Mouse (Mus musculus) forebrain, embryonic 14.5 days (tissue): Measurements from ENCODE around the gene Asb6. TPM values are rescaled to one million over a fixed set of nuclear protein-coding genes. Genes with fewer than 3 reads are reported as not detected.

ENCODE experiments used
- ATAC-seq: fragments of 200-750 bp; cut with Nextera tagmentation; 2 replicates; pipeline ENCODE4 v1.8.0; 2017; ENCODE audit warnings: mild to moderate bottlenecking, moderate library complexity
- DNase-seq: peaks from one replicate; pipeline ENCODE4 v3.0.0-alpha.2; 2015; ENCODE audit warnings: low spot score
- H3K27ac ChIP-seq: fragments of 300-500 bp; sonication (generic); 2 replicates; pipeline ENCODE4 v1.5.1; 2014; ENCODE audit warnings: low read depth, mild to moderate bottlenecking, control low read depth, low read length, moderate library complexity
- H3K27me3 ChIP-seq: fragments of 300-500 bp; sonication (generic); replicated peaks from 2 replicates; pipeline ENCODE4 v1.6.1; 2014; ENCODE audit warnings: low read length, control low read depth, mixed read lengths; ENCODE audit not compliant: control insufficient read depth, insufficient read depth
- H3K36me3 ChIP-seq: fragments of 300-500 bp; sonication (generic); 2 replicates; pipeline ENCODE4 v1.6.1; 2014; ENCODE audit warnings: low read length, control low read depth; ENCODE audit not compliant: control insufficient read depth, insufficient read depth
- H3K4me1 ChIP-seq: fragments of 300-500 bp; sonication (generic); 2 replicates; pipeline ENCODE4 v1.6.1; 2014; ENCODE audit warnings: antibody characterized with exemption, low read length, control low read depth; ENCODE audit not compliant: control insufficient read depth, insufficient read depth
- H3K4me2 ChIP-seq: fragments of 300-500 bp; sonication (generic); 2 replicates; pipeline ENCODE4 v1.6.1; 2014; ENCODE audit warnings: mild to moderate bottlenecking, control low read depth, low read length
- H3K4me3 ChIP-seq: fragments of 300-500 bp; sonication (generic); 2 replicates; pipeline ENCODE4 v1.5.1; 2014; ENCODE audit warnings: low read depth, low read length, control low read depth
- H3K9ac ChIP-seq: fragments of 300-500 bp; sonication (generic); 2 replicates; pipeline ENCODE4 v1.6.1; 2014; ENCODE audit warnings: mild to moderate bottlenecking, low read length, control low read depth, moderate library complexity
- H3K9me3 ChIP-seq: fragments of 300-500 bp; sonication (generic); replicated peaks from 2 replicates; pipeline ENCODE4 v1.6.1; 2016; ENCODE audit warnings: low read length, control low read depth, mixed read lengths; ENCODE audit not compliant: control insufficient read depth
- WGBS: fragments of 180-500 bp; shearing (Covaris S2); extraction: QIAGEN DNeasy Blood & Tissue Kit; methylation state at CpG from one replicate; pipeline ENCODE4 v1.1.7; 2014; 5-methylcytosine and 5-hydroxymethylcytosine counted together
- polyA plus RNA-seq: library from polyadenylated mRNA; unstranded; fragments of >200 nt; fragmentation: Nextera tagmentation; extraction: Ambion mirVana; gene quantifications from 2 replicates; pipeline ENCODE4 v1.2.1, GENCODE M21; 2014

The Asb6 gene
- polyA plus RNA-seq, 1 experiment from 2014 or later: 35.9 TPM

DNA sequence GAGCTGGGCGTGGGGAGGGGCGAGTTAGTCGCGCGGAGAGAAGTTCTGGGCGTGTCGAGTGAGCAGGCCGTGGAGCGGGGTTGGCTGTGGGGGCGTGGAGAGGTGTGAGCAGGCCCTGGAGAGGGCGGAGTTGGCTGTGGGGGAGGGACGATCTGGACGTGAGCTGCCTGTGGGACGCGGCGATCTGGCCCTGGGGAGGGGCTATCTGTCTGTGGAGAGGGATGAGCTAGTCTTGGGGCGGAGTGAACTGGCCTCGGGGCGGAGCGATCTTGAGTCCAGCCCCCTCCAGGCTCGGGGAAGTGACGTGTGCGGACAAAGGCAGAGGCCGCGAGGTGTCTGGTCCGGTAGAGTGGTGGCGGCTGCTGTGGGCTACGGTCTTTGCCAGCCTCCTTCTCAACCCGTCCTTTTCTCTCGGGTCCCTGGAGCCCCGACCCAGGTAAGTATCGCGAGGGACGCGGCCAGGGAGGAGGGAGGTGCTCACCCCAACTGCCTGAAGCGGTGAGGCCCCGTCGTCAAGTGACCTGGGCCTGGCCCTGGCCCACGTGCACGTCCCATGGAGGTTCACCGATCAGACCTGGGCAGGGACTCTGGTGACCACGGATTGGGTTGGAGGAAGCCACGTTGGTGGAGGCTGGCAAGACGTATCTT, 22.4 kb downstream of the Asb6 start, which contains the start of gene Ntmt1:
Gene Ntmt1, plus strand, starts transcription at position 179 of the 648 bp plus-strand sequence.
- under 1% methylated on average over 43 of the region's 44 CpGs for WGBS
- H3K9ac ChIP-seq: peak within 1 kb of the TSS; percentile 94
- H3K9me3 ChIP-seq: no peaks in the 10 kb centered on the region
- peaks cover 18% of the 10 kb centered on the region for H3K4me1 ChIP-seq
- ATAC-seq: peak; percentile 97
- peak; percentile 98 for DNase-seq
- peak within 1 kb of the TSS; percentile 91 for H3K4me2 ChIP-seq
- H3K36me3 ChIP-seq: peaks cover 6% of the 10 kb centered on the region; the same call in 1 of the 2 replicates
- peak within 1 kb of the TSS; percentile 90 for H3K4me3 ChIP-seq
- peak within 1 kb of the TSS; percentile 82 for H3K27ac ChIP-seq
- H3K27me3 ChIP-seq: no peaks in the 10 kb centered on the region

DNA sequence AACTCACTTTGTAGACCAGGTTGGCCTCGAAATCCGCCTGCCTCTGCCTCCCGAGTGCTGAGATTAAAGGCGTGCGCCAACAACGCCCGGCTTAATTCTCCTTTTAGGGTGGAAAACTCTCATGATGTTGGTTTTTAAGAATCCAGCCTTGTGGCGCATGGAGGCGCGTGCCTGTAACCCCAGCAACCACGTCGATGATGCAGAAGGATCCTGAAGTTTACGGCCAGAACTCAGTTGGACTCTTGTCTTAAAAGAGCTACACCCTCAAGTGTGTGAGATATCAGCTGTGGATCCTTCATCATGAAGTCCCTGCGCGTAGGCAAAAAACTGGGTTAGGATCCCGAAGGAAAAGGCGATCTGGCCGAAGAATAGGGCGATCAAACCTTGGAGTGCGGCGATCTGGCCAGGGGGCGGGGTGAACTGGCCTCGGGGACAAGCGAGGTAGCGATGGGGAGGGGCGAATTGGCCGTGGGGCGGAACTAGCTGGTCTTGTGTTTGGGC, 22.9 kb downstream of the Asb6 start:
- Histone ChIP-seq H3K9ac (peak overlapping the region; percentile 94), H3K4me1 (peaks cover 18% of the 10 kb centered on the region), H3K36me3 (peaks cover 6% of the 10 kb centered on the region; the same call in 1 of the 2 replicates), H3K27ac (peak overlapping the region; percentile 82), H3K27me3 (0 out of 2 replicates have a peak, but pooled peaks cover under 1% of the 10 kb centered on the region), H3K4me2 (peak overlapping the region; percentile 91), H3K4me3 (peak overlapping the region; percentile 90), H3K9me3 (no peaks in the 10 kb centered on the region)
- no peak for ATAC-seq
- no peak for DNase-seq
- WGBS: 9% methylated on average over 28 of the region's 28 CpGs

DNA sequence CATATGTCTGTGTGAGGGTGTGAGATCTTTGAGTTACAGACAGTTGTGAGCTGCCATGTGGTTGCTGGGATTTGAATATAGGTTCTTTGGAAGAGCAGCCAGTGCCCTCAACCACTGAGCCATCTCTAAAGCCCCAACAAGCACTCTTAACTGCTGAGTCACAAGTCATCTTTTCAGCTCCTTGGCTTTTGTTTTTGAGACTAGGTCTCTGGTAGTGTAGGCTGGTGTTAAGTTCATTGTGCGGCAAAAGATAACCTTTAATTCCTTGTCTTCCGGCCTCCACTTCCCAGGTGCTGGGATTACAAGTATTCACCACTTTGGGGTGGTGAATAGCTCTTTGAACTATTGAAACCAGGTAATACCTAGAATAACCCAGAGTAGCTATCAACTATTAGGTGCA, 24.1 kb downstream of the Asb6 start:
- Histone ChIP-seq H3K36me3 (no peaks in the 10 kb centered on the region), H3K4me1 (peaks cover 21% of the 10 kb centered on the region), H3K9ac (no peak overlapping the region), H3K27ac (no peak overlapping the region), H3K4me2 (no peak overlapping the region), H3K9me3 (no peaks in the 10 kb centered on the region), H3K27me3 (0 out of 2 replicates have a peak, but pooled peaks cover 5% of the 10 kb centered on the region), H3K4me3 (no peak overlapping the region)
- WGBS: 95% methylated on average over 2 of the region's 2 CpGs
- DNase-seq: no peak
- no peak for ATAC-seq

DNA sequence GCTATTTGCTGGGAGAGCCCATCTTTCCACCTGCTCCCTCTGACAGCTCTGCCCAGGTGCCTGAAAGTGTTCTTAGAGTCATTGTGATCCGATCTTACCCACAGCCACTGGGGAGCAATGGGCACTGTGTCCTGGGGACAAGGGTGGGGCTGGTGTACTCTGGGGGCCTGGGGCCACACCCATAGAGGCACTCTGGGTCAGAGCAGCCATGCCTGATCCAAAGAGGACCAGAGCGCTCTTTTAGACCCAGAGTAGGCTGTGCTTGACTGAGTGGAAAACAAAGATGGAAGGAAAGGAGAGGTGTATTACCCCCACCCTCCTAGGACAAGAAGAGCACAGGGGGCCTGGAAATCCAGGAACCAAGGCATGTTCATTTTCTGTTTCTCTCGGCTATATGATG, 26.5 kb downstream of the Asb6 start, which contains the start of gene 1700001O22Rik:
Gene 1700001O22Rik, minus strand, starts transcription at position 58 of the 400 bp plus-strand sequence.
- DNase-seq (no peak), ATAC-seq (no peak)
- Histone ChIP-seq H3K4me1 (peaks cover 8% of the 10 kb centered on the region), H3K27me3 (0 out of 2 replicates have a peak, but pooled peaks cover 5% of the 10 kb centered on the region), H3K9ac (no peak within 1 kb of the TSS), H3K4me2 (no peak within 1 kb of the TSS), H3K4me3 (no peak within 1 kb of the TSS), H3K27ac (no peak within 1 kb of the TSS), H3K9me3 (no peaks in the 10 kb centered on the region), H3K36me3 (no peaks in the 10 kb centered on the region)
- 85% methylated on average over 3 of the region's 3 CpGs for WGBS

DNA sequence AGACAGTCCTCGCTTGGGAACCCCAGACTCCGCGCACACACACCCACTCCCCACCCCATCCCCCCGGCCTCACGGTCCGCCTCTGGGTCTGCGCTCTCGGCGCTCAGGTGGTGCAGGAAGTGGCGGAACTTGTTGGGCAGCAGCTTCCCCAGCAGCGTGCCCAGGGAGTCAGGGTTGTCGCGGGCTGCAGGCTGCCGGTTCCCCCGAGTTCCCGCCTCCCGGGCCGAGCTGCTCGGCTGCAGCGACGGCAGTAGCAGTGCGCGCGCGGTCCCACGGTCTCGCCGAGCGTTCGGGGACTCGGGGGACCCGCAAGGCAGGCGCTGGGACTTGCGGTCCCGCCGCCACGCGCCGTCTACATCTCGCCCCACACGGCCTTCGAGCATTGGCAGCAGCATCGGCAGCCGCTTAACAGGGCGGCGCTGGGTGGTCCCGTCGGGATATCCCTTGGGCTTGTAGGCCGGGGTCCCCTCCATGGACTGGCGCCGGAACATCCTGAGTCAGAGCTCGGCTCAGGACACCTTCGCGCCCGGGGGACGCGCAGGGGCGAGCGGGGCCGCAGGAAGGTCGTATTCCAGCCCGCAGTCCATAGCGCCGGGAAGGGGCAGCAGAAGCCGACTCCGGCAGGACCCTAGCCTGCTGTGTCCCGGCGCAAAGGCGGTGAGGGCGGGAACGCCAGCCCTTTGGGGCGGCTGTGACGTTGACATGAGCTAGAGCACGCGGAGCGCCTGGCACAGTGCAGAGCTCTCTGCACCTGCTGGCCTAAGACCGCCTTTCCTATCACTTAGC, 28.9 kb downstream of the Asb6 start:
- 1% methylated on average over 77 of the region's 77 CpGs for WGBS

DNA sequence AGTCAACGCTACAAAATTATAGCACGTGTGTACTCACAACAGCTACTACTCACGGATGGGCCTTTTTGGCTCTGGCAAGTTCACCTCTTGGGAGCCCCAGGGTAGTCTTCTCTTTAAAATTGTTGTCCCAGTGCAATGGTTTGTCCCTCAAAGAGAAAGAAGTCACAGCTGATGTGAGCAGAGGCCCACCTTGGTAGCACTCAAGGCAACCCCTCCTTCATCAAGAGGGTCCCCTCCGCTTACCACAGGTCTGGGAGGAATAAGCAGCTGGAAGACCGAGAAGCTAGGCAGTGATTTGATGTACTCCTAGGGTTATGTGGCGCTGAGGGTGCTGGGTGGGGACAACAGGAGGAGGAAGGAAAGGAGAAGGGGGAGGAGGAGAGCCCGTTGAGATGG, 29.5 kb downstream of the Asb6 start:
- ATAC-seq: no peak
- H3K4me3 ChIP-seq: peak overlapping the region; percentile 40
- peak overlapping the region; percentile 88 for H3K4me2 ChIP-seq
- peaks cover 18% of the 10 kb centered on the region for H3K4me1 ChIP-seq
- WGBS: 30% methylated on average over 6 of the region's 7 CpGs
- H3K9ac ChIP-seq: peak overlapping the region; percentile 69; the same call in 1 of the 2 replicates
- no peaks in the 10 kb centered on the region for H3K36me3 ChIP-seq
- no peak overlapping the region for H3K27ac ChIP-seq
- no peaks in the 10 kb centered on the region for H3K9me3 ChIP-seq
- 0 out of 2 replicates have a peak, but pooled peaks cover 5% of the 10 kb centered on the region for H3K27me3 ChIP-seq
- DNase-seq: no peak

More for the DNA sequence above, 28.9 kb downstream of the Asb6 start:
- 0 out of 2 replicates have a peak, but pooled peaks cover 5% of the 10 kb centered on the region for H3K27me3 ChIP-seq
- H3K4me2 ChIP-seq: peak overlapping the region; percentile 88
- DNase-seq (no peak), ATAC-seq (peak; percentile 78)
- no peaks in the 10 kb centered on the region for H3K36me3 ChIP-seq
- peak overlapping the region; percentile 40 for H3K4me3 ChIP-seq
- peak overlapping the region; percentile 69 for H3K9ac ChIP-seq
- H3K4me1 ChIP-seq: peaks cover 13% of the 10 kb centered on the region
- H3K27ac ChIP-seq: no peak overlapping the region
- no peaks in the 10 kb centered on the region for H3K9me3 ChIP-seq

DNA sequence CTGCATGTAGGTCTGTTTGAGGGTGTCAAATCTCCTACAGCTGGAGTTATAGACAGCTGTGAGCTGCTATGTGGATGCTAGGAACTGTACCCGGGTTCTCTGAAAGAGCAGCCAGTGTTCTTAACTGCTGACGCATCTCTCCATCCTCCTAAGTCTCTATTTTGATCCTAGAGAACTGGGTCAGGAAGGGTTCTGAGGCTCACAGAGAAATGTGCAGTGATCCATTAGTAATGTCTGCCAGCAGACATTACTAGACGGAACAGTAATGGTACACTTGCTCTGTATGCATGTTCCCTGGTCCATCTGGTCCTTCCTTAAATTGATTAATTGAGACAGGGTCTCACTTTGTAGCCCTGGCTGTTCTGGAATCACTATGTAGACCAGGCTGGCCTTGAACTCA, 30.7 kb downstream of the Asb6 start:
- H3K4me2 ChIP-seq: no peak overlapping the region
- H3K4me3 ChIP-seq: no peak overlapping the region
- ATAC-seq (no peak), DNase-seq (no peak)
- 0 out of 2 replicates have a peak, but pooled peaks cover 5% of the 10 kb centered on the region for H3K27me3 ChIP-seq
- peaks cover 23% of the 10 kb centered on the region for H3K4me1 ChIP-seq
- no peak overlapping the region for H3K27ac ChIP-seq
- no peak overlapping the region for H3K9ac ChIP-seq
- WGBS: 83% methylated on average over 3 of the region's 3 CpGs
- no peaks in the 10 kb centered on the region for H3K9me3 ChIP-seq
- H3K36me3 ChIP-seq: no peaks in the 10 kb centered on the region

DNA sequence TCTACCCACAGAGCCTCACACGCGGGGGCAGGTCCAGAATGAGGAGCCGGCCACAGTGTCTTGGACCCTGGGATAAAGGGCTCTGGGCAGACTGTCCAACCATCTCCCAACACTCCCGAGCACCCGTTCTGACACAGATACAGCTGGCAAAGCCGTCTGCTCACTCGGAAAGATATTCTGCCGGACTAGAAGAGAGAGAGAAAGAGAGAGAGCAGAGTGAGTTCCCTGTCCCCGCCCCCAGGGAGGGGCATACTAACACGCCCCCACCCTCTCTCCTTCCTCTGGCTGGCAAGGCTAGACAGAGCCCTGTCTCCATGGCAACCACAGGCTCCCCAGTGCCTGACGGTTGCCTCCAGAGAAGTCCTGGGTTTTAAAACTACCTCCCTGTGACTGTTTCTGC, 33.8 kb downstream of the Asb6 start:
- H3K9me3 ChIP-seq: no peaks in the 10 kb centered on the region
- peak; percentile 82 for ATAC-seq
- peak overlapping the region; percentile 35; the same call in 1 of the 2 replicates for H3K9ac ChIP-seq
- H3K4me3 ChIP-seq: no peak overlapping the region
- H3K36me3 ChIP-seq: no peaks in the 10 kb centered on the region
- DNase-seq: peak; percentile 98
- peaks cover 19% of the 10 kb centered on the region for H3K4me1 ChIP-seq
- WGBS: 5% methylated on average over 11 of the region's 11 CpGs
- H3K4me2 ChIP-seq: peak overlapping the region; percentile 46
- H3K27ac ChIP-seq: peak overlapping the region; percentile 63
- H3K27me3 ChIP-seq: no peaks in the 10 kb centered on the region
